Mouse (Mus musculus): ENCODE data around the gene Gm26965. TPM values are rescaled to one million over a fixed set of nuclear protein-coding genes. Genes with fewer than 3 reads are reported as not detected.
A peak's percentile ranks its signal among the peaks of the same experiment; 100 is the strongest.
"Not testable (repeated sequence)": the region's sequence is repeated elsewhere in the genome, so short reads cannot be mapped to it uniquely, and the experiment has no call there.

Gene Gm26965
- under 1 TPM in 1 of 2 experiments, not detected in 1; 0.60 TPM for total RNA-seq (2021)
- long read RNA-seq, experiment 1: 0 reads
- long read RNA-seq, experiment 2, partial matches to known transcripts: 1 of 1 reads
- long read RNA-seq, experiment 2, other reads (novel, unspliced or antisense): 0 of 1 reads

DNA sequence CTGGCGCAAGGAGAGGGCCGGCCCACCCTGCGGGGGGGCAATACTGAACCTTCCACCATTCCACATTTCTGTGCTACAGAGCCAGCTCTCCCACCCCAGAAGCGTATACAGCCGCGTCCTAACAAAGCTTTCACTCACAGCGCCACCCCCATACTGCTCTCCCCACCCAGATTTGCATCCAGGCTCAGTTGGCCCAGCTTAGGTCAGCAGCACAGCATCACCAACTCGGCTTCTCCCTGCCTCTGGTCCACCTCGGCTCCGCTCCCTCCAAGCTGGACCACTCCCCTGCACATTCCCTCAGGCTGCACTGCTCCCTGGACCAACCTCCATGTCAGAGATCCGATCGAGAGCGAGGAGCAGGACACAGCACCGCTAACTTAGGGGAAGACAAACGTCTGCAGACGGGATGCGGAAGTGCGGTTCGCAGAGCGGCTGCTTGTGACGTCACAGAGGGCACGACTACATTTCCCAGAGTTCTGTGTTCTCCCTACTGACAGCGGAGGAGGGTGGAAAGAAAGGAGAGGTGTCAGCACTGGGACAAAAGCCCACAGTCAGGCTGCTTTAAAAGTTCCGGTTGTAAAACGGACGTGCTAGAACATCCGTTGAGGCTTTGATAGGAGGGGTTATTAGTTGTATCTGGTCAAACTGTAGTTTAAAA, at the start of gene Gm26965, which contains the start of gene Zfp87:
Gm26965 (minus strand) TSS at position 399 of the 658 bp plus-strand sequence.
Zfp87 (minus strand) TSS at position 425 of the 658 bp plus-strand sequence.
- peak; percentile 83 to 85 for DNase-seq (ENCODE audit: low spot score in 2 of 2)

- DNase-seq (ENCODE audit: low spot score in 2 of 2): no peak
These were observed 46.7 kb upstream of the Gm26965 start for GRCm38 (mm10) chr13:67572591-67573189.

GRCm38 (mm10) chr13:67553730-67554129, 27.8 kb upstream of the Gm26965 start, which contains the start of gene Zfp748:
TSS of gene Zfp748 (minus strand) at chr13:67553830.
- no peak for DNase-seq (ENCODE audit: low spot score in 2 of 2)

- peak; percentile 64 to 74 for DNase-seq (ENCODE audit: low spot score in 2 of 2)
These were observed 26.8 kb upstream of the Gm26965 start for GRCm38 (mm10) chr13:67552505-67553346.

- DNase-seq (ENCODE audit: low spot score in 2 of 2): no peak
These were observed 20.0 kb upstream of the Gm26965 start for GRCm38 (mm10) chr13:67545941-67546340.

DNA sequence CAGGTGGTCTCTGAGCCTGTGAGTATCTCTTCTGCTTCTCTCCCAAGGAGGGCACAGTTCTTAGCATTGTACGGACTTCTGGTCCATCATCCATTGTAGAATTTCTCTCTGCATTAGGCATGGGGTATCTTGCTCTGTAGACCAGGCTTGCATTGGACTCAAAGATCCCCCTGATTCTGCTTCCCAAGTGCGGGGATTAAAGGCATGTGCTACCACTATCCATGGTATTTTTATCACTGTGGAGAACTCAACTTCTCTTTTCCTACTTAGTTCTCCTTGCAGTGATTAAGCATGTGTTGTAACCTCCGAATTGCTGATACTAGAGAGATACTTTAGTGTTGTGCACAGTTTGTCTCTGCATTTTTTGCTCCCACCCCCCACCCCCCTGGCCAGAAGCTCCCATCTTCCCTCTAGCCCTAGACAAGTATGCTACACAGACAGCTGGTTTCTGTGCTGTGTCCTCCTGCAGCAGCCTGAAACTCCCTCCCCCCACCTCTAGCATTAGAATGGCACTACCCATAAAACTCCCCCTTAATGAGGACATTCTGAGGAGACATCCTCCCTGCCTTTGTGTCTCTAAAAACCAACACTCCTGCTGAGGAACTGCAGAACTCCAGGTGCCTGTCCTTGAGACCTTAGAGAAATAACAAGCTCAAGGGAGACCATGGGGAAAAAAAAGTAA, 1.2 kb upstream of the Gm26965 start:
- no peak for DNase-seq (ENCODE audit: low spot score in 2 of 2)

GRCm38 (mm10) chr13:67500908-67501307, 25.0 kb downstream of the Gm26965 start:
- no peak for DNase-seq (ENCODE audit: low spot score in 2 of 2)

DNA sequence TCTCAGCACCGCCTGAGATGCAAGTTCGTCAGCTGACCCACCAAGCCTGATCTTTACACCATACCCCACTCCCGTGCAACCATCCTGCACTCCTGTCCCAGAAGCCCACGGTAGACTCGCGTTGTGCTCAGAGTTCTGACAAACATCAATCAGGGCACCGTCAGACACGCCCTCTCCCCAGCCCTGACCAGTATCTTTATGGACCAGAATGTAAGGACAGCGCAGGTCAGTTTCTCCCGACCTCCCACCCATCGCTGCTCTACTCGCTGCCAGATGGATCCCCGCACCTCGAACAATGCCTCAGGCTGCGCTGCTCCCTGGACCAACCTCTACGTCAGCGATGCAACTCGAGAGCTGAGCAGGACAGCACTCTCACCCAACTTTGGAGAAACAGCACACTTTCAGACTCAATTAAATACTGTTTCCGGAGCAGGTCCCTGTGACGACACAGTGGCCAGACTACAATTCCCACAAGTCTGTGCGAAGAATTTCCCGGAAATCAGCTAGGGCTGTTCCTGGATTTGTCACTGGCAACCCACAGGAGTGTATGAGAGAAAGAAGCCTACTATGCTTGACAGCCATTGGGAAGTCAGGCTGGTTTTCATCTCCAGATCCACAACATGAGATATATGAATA, 25.7 kb downstream of the Gm26965 start, which contains the start of gene Zfp58:
Zfp58 (minus strand) TSS at position 472 of the 636 bp plus-strand sequence.
- peak; percentile 71 to 76 for DNase-seq (ENCODE audit: low spot score in 2 of 2)

DNA sequence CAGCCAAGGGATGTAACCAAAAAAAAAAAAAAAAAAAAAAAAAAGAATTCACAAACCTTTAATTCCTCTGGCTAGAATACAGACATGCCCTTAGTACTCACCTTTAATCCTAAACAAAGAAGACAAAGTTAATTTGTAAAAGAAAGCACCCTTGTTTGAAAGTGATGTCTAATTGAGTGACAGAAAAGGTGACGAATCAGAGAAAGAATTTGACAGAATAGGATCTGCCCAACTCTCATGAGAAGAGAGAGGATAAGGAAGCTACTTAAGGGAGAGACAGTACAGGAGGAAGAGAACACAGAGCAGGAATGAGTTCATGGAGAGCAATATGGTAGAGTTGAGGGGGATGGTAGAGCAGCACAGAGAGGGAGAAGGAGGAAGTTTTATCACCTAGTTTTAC, 30.3 kb downstream of the Gm26965 start:
- DNase-seq (ENCODE audit: low spot score in 2 of 2): no peak

GRCm38 (mm10) chr13:67484424-67484811, 41.5 kb downstream of the Gm26965 start:
- DNase-seq (ENCODE audit: low spot score in 2 of 2): no peak

DNA sequence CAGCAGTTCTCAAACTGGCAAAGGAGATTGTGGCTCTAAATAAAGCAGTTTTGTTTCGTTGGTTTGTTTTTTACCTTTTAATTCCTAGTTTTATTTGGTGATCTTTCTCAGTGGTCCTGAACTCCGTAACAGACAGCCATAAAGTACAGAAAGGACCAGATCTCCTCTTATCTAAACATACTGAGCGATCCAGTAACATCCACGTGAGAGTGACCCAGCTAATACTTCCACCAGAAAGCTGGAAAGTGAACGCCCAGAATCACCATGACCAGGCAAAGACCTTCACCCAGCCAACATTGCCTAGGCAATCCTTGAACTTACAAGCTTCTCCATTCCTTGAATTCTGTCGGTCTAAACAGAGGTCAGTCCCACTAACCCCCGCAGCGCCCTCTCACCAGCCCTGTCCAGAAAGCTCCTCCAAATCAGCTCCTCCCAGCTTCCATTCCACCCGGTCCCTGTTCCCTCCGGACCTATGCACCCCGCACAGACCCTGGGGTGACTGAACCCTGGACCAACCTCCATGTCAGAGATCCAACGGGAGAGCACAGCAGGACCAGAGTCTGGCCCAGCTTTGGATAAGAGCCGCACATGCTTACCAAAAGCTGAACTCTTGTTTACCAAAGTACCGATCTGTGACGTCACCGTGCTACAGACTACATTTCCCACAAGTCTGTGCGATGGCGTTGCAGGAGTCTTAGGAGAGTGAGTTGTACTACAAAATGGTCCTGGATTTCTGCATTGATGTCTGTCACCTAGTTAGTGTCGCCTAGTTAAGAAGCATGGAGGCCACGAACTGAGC, 42.1 kb downstream of the Gm26965 start, which contains the start of gene Zfp874b:
Zfp874b (minus strand) TSS at position 634 of the 799 bp plus-strand sequence.
- peak; percentile 70 to 80 for DNase-seq (ENCODE audit: low spot score in 2 of 2)

GRCm38 (mm10) chr13:67481528-67481927, 44.4 kb downstream of the Gm26965 start:
- DNase-seq (ENCODE audit: low spot score in 2 of 2): no peak

DNA sequence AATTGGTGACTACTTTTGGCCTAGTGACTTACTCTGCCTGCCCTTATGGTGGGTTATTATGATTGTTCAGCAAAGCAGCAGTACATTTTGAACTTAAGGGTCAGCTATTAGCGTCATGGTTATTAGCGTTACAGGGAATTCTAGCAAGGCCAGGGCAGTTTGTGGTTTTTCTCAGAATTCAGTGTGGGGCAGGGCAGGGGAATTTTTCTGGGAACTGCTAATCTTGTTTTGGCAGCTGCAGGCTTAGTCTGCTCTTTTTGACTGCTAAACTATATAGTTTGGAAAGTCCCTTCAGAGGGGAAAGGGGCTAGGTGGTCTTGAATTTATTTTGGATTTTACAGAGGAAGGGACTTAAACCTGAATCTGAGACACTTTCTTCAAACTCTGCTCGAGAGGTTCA, 56.7 kb downstream of the Gm26965 start:
- no peak for DNase-seq (ENCODE audit: low spot score in 2 of 2)

GRCm38 (mm10) chr13:67463506-67464185, 62.3 kb downstream of the Gm26965 start:
- DNase-seq (ENCODE audit: low spot score in 2 of 2): not testable (repeated sequence)

DNA sequence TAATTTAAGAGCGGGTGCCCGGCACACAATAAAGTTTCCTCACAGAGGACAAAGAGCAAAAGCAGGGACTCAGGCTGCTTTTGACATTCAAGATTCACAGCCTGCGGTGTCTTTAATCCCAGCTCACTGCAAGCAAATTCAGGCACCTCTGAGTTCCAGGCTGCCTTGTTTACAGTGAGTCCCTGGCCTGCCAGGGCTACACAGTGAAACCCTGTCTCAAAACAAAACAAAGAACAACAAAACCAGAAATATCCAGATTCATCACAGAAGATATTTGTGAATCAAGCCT, 74.0 kb downstream of the Gm26965 start:
- DNase-seq (ENCODE audit: low spot score in 2 of 2): no peak

DNA sequence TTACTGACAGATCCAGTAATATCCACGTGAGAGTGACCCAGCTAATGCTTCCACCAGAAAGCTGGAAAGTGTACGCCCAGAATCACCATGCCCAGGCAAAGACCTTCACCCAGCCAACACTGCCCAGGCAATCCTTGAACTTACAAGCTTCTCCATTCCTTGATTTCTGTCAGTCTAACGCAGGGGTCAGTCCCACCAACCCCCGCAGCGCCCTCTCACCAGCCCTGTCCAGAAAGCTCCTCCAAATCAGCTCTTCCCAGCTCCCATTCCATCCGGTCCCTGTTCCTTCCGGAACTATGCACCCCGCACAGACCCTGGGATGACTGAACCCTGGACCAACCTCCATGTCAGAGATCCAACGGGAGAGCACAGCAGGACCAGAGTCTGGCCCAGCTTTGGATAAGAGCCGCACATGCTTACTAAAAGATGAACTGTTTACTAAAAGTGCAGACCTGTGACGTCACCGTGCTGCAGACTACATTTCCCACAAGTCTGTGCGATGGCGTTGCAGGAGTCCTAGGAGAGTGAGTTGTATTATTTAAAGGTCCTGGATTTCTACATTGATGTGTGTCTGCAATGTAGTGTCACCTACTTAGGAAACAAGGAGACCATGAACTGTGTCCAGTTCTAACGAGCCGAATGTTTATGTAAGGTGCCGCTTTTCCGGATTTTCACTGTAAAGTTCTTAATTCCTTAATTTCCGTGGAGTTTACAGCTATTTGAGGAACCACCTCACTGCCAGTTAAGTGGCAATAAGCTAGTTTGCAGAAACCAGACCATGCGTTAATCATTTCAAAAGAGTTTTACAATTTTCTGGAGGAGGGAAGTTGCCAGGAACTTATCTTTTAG, 74.6 kb downstream of the Gm26965 start, which contains the start of gene Zfp874a:
Zfp874a (minus strand) TSS at position 453 of the 849 bp plus-strand sequence.
- DNase-seq (ENCODE audit: low spot score in 2 of 2): peak; percentile 79 to 81

Data from adrenal gland, adult 18-20 months (tissue).